Mouse (Mus musculus): ENCODE data around the gene Arhgap10. TPM values are rescaled to one million over a fixed set of nuclear protein-coding genes. Genes with fewer than 3 reads are reported as not detected.

Arhgap10 gene
- total and polyA plus RNA-seq, 3 experiments = 2.7 to 5.9 (median 4.8) TPM

- Histone ChIP-seq H3K27ac (ENCODE audit: insufficient read depth, low read depth) (no peak overlapping the region), H3K4me2 (ENCODE audit: insufficient read depth, low read depth, poor library complexity, severe bottlenecking) (no peak overlapping the region), H3K79me2 (replicated peaks; ENCODE audit: control insufficient read depth, extremely low read depth, insufficient read depth, poor library complexity, severe bottlenecking) (no peaks in the 10 kb centered on the region), H3K4me1 (ENCODE audit: control insufficient read depth in 1 of 2, insufficient read depth in 2 of 2) (no peaks in the 10 kb centered on the region), H3K4me3 (replicated peaks in 1 of 3; ENCODE audit: low read depth in 2 of 3, low read length in 2 of 3, poor library complexity in 1 of 3) (no peak overlapping the region), H3K27me3 (replicated peaks) (no peaks in the 10 kb centered on the region), H3K9me3 (replicated peaks; ENCODE audit: low read length) (no peaks in the 10 kb centered on the region), H3K36me3 (replicated peaks in 1 of 2; ENCODE audit: control insufficient read depth in 1 of 2, insufficient read depth in 1 of 2, low read length in 1 of 2) (peaks cover 2 to 3% of the 10 kb centered on the region in 2 experiments), H3K9ac (ENCODE audit: insufficient read depth, low read depth) (no peak overlapping the region)
- dilution Hi-C loops (cut with MboI; ENCODE audit: extremely low pct_ligation_motif_present, extremely low pct_unique_long_range_greater_than_20kb, low sequenced_read_pairs) (no loop called here), in situ Hi-C loops (cut with MboI; ENCODE audit: low pct_ligation_motif_present, low pct_unique_long_range_greater_than_20kb, low sequenced_read_pairs) (no loop called here)
- no peak for DNase-seq (ENCODE audit: extremely low read depth)
- no peak for TF ChIP-seq TBP (conservative IDR thresholded peaks at IDR 0.05; ENCODE audit: low read depth, low read length)
- no peak for TF ChIP-seq MAX (IDR thresholded peaks at IDR 0.05; ENCODE audit: low read length)
- no peak for TF ChIP-seq ZC3H11A (IDR thresholded peaks at IDR 0.05; ENCODE audit: low read depth, low read length)
- no peak for TF ChIP-seq GABPA (IDR thresholded peaks at IDR 0.05; ENCODE audit: insufficient replicate concordance, low read depth, low read length)
Observed at GRCm38 (mm10) chr8:77310026-77310425, 207.7 kb downstream of the Arhgap10 start.

GRCm38 (mm10) chr8:77294599-77294998 lies 223.2 kb downstream of the Arhgap10 start:
- Histone ChIP-seq H3K4me3 (replicated peaks in 1 of 3; ENCODE audit: low read depth in 2 of 3, low read length in 2 of 3, poor library complexity in 1 of 3) (no peak overlapping the region), H3K27ac (ENCODE audit: insufficient read depth, low read depth) (no peak overlapping the region), H3K4me2 (ENCODE audit: insufficient read depth, low read depth, poor library complexity, severe bottlenecking) (no peak overlapping the region), H3K4me1 (ENCODE audit: control insufficient read depth in 1 of 2, insufficient read depth in 2 of 2) (no peaks in the 10 kb centered on the region), H3K9me3 (replicated peaks; ENCODE audit: low read length) (no peaks in the 10 kb centered on the region), H3K27me3 (replicated peaks) (no peaks in the 10 kb centered on the region), H3K36me3 (replicated peaks in 1 of 2; ENCODE audit: control insufficient read depth in 1 of 2, insufficient read depth in 1 of 2, low read length in 1 of 2) (no peaks in the 10 kb centered on the region), H3K79me2 (replicated peaks; ENCODE audit: control insufficient read depth, extremely low read depth, insufficient read depth, poor library complexity, severe bottlenecking) (no peaks in the 10 kb centered on the region), H3K9ac (ENCODE audit: insufficient read depth, low read depth) (no peak overlapping the region)
- in situ Hi-C loops (cut with MboI; ENCODE audit: low pct_ligation_motif_present, low pct_unique_long_range_greater_than_20kb, low sequenced_read_pairs) = no loop called here
- TF ChIP-seq ETS1 (conservative IDR thresholded peaks at IDR 0.05; ENCODE audit: low read depth, low read length) = no peak
- TF ChIP-seq NRF1 (IDR thresholded peaks at IDR 0.05; ENCODE audit: low read depth, low read length) = no peak
- no peak for TF ChIP-seq CTCF (conservative IDR thresholded peaks at IDR 0.05 in 1 of 2, IDR thresholded peaks at IDR 0.05 in 1 of 2; ENCODE audit: low read depth in 2 of 2, low read length in 2 of 2)
- TF ChIP-seq ELF1 (IDR thresholded peaks at IDR 0.05; ENCODE audit: low read depth, low read length) = no peak
- no peak for TF ChIP-seq MEF2A (IDR thresholded peaks at IDR 0.05; ENCODE audit: borderline replicate concordance, low read depth, low read length)
- TF ChIP-seq USF1 (IDR thresholded peaks at IDR 0.05; ENCODE audit: low read depth, low read length) = no peak
- no peak for TF ChIP-seq UBTF (IDR thresholded peaks at IDR 0.05; ENCODE audit: low read depth, low read length)
- no peak for TF ChIP-seq JUN (IDR thresholded peaks at IDR 0.05; ENCODE audit: insufficient read depth, low read depth, low read length)
- TF ChIP-seq POLR2A (IDR thresholded peaks at IDR 0.05; ENCODE audit: low read depth, low read length) = no peak
- TF ChIP-seq PAX5 (IDR thresholded peaks at IDR 0.05; ENCODE audit: low read length) = no peak
- TF ChIP-seq E2F4 (IDR thresholded peaks at IDR 0.05; ENCODE audit: insufficient replicate concordance, low read depth, low read length) = no peak
- dilution Hi-C loops (cut with MboI; ENCODE audit: extremely low pct_ligation_motif_present, extremely low pct_unique_long_range_greater_than_20kb, low sequenced_read_pairs) = no loop called here
- DNase-seq (ENCODE audit: extremely low read depth) = no peak

GRCm38 (mm10) chr8:77292649-77293048 lies 225.1 kb downstream of the Arhgap10 start:
- H3K4me2 ChIP-seq (ENCODE audit: insufficient read depth, low read depth, poor library complexity, severe bottlenecking) = no peak overlapping the region
- no peak for TF ChIP-seq USF1 (IDR thresholded peaks at IDR 0.05; ENCODE audit: low read depth, low read length)
- TF ChIP-seq PAX5 (IDR thresholded peaks at IDR 0.05; ENCODE audit: low read length) = no peak
- no peak for TF ChIP-seq CHD1 (IDR thresholded peaks at IDR 0.05; ENCODE audit: low read depth, low read length)
- no peak for TF ChIP-seq IRF4 (IDR thresholded peaks at IDR 0.05; ENCODE audit: low read depth, low read length)
- H3K4me1 ChIP-seq (ENCODE audit: control insufficient read depth in 1 of 2, insufficient read depth in 2 of 2) = no peaks in the 10 kb centered on the region
- no peaks in the 10 kb centered on the region for H3K27me3 ChIP-seq (replicated peaks)
- in situ Hi-C loops (cut with MboI; ENCODE audit: low pct_ligation_motif_present, low pct_unique_long_range_greater_than_20kb, low sequenced_read_pairs) (no loop called here), dilution Hi-C loops (cut with MboI; ENCODE audit: extremely low pct_ligation_motif_present, extremely low pct_unique_long_range_greater_than_20kb, low sequenced_read_pairs) (no loop called here)
- H3K4me3 ChIP-seq (replicated peaks in 1 of 3; ENCODE audit: low read depth in 2 of 3, low read length in 2 of 3, poor library complexity in 1 of 3) = no peak overlapping the region
- no peaks in the 10 kb centered on the region for H3K9me3 ChIP-seq (replicated peaks; ENCODE audit: low read length)
- no peaks in the 10 kb centered on the region for H3K79me2 ChIP-seq (replicated peaks; ENCODE audit: control insufficient read depth, extremely low read depth, insufficient read depth, poor library complexity, severe bottlenecking)
- no peak overlapping the region for H3K27ac ChIP-seq (ENCODE audit: insufficient read depth, low read depth)
- no peak overlapping the region for H3K9ac ChIP-seq (ENCODE audit: insufficient read depth, low read depth)
- no peaks in the 10 kb centered on the region for H3K36me3 ChIP-seq (replicated peaks in 1 of 2; ENCODE audit: control insufficient read depth in 1 of 2, insufficient read depth in 1 of 2, low read length in 1 of 2)
- DNase-seq (ENCODE audit: extremely low read depth) = no peak

Data from CH12.LX (cell line).